Mouse (Mus musculus) erythroblast, embryonic 14.5 days (primary cell): ENCODE results near the gene Tmem19.

Source experiments
- GATA1 ChIP-seq: IDR thresholded peaks from 2 replicates; pipeline ENCODE4 v1.6.1; 2012; ENCODE audit warnings: low read length, inconsistent platforms, mixed read lengths
- TAL1 ChIP-seq: IDR thresholded peaks from 3 replicates; pipeline ENCODE4 v1.6.1; 2012; ENCODE audit warnings: low read length, inconsistent platforms, mixed read lengths

- TF ChIP-seq TAL1 (no peak), GATA1 (no peak)
These were observed 47.5 kb downstream of the Tmem19 start for GRCm38 (mm10) chr10:115314582-115315452.
